Mouse (Mus musculus) heart, adult 9 months (tissue): ENCODE measurements around the gene Stx16.

Experiments
- DNase-seq, 2 experiments: peaks; one replicate each; pipeline ENCODE4 v3.0.0; 2022; ENCODE audit warnings: low spot score in 2 of 2

Gene Stx16

DNA sequence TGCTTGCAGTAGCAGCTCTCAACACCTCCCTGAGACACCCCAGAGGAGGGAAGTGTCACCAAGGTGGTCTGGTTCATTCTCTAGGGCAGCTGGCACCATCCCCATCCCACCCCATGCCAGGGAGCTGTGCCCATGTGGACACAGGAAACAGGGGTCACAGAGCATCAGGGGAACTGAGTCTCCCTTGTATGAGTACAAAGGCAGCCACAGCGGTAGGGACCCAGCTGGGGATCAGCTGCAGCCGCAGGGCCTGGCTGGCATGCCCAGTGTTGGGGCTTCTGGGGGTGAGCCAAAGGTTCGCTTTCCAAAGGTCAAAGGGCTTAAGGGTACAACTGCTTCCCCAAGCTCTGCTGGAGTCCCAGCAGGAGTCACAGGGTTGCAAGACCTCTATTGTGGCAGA, 47.6 kb downstream of the Stx16 start:
- no peak for DNase-seq

DNA sequence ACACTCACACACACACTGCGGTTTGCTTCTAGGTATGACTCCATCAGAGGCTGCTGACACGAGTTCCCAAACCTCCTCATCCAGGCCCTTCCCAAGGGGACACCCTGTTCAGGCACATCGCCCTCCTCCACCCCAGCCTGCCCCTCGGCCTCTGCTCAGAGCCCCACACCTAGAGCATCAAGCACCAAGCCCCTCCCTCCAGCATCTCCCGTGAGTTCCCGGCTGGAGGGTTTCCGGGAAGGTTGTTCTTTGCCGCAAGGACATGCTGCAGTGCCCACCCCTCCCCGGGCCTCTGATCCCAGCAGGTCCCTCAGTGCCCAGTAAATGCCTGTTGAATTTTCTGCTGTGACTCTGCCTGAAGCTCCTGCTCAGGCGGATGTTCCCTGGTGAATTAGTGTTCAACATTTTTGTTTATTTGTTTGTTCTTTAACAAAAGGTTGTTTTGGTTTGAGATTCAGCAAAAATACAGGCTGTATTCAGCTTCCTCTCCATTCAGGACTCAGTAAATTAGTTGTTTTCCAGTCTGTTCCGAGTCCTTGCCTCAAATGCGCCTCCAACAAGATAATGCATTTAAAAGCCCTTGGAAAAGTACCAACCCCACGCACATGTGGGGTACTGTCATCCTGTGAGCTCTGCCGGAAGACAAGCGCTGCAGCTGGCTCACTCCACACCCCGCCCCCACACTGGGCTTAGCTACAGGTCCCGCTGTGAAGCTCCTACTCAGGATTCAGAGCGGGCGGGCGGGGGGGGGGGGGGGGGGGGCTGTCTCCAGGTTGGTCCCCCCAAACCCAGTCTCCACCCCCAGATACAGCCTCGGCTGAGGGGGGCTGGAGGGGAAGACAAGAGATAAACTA, 50.6 kb downstream of the Stx16 start:
- DNase-seq: no peak

DNA sequence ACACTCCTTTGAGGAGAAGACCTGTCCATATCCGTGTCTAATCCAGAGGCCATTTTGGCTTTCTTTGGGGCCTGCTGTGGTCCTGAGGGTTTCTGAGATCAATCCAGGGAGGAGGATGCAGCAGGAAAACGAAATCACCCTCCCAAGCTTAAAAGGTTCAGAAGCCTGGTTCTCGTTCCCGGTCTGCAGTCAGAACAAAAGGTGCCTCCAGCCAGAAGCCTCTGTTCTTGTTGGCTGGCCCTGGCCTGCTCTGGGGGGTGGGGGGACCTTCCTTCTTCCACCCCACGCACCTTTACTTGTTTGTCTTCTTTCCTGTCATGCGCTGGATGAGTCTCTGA, 51.2 kb downstream of the Stx16 start:
- DNase-seq: no peak

DNA sequence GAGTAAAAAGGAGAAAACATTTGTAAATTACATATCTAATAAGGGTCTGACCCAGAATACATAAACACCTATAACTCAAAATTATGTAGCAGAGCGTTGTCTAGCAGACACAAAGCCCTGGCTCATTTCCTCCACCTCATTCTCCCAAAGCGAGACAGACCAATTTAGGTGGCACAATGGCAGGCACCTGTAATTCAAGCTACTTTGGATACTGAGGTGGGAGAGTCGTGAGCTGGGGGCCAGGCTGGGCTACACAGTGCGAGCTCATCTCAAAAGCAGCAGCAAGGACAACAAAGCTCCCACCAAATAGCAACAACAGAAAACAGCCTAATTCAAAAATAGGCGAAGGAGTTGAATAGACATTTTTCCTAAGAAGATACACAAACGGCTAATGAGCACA, 52.8 kb downstream of the Stx16 start:
- no peak for DNase-seq

DNA sequence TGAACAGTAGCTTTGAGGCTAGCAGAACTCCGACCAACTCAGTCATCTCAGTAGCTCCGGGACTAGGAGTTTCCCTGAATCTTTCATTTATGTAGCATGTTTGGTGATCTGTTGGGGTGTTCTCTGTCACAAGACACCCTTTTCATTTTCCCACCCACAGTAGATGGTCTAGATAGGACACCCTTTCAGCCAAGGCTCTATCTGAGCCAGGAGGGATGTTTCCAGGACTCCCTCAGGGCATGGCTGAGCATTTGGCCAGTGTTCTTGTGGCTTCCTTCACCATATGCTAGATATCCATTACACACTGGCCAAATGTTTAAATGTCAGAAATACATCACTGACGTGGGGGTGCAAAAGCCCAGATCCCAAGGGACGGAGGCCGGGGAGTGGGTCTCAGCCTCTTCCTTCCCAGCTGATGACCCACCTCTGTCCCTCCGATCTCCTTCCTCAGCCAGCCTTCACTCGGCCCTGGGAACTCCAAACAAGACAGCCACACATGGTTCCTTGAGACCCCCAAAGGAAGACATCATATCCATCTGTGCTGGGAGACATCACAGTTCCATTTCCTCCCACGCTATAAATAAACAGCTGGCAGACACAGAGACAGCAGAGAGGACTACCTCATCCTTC, 54.5 kb downstream of the Stx16 start:
- no peak for DNase-seq

DNA sequence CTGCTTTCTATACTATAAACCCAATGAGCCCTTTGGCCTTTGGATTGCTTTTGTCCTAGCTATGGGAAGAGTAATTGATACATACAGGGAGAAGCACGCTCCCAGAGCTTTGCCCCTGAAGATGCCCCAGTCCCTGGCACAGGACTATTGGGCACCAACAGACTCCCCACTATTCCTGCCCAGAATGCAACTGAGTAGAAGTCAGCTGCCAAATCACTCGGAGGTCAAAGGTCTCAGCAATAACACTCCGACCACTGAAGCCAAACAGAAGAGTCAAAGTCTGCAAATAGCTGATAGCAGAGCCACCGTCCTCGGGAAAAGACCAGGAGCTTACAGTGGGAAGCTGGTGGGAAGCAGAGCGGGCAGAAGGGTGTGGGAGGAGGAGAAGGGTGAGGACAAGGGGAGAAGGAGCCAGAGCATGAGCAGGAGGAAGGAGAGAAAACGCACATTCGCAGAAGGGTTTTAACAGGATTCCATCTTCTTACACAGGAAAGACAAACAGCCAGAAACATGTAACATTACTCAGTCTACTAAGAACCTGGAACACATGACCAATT, 56.4 kb downstream of the Stx16 start:
- no peak for DNase-seq
